Mouse (Mus musculus): ENCODE results near the gene Cidec.

The Cidec gene

GRCm38 (mm10) chr6:113435664-113436205 is at the start of gene Cidec:
Cidec (minus strand) TSS chr6:113435760.
- in situ Hi-C loops (cut with MseI, MboI): loop anchor here in 1 of 2 experiments (5.0 kb wide), 1 partner anchor 42 kb away; no protein-coding TSS in a partner anchor

DNA sequence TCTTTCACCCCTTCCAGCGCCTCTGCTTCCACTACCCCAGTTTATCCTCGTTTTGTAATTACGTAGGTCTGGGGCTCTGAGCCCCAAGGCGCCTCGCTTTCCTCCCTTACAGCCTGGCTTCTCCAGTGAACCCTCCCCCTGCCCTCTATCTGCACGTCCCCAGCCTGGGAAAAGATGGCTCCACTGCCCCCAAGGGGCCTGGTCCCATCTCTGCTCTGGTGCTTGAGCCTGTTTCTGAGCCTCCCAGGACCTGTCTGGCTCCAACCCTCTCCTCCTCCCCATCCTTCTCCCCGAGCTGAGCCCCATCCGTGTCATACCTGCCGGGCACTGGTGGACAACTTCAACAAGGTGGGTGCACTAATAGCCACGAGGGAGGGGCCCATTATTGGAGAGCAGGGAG is 48.2 kb upstream of the Cidec start:
- in situ Hi-C loops (cut with MseI, MboI): no loop called here

DNA sequence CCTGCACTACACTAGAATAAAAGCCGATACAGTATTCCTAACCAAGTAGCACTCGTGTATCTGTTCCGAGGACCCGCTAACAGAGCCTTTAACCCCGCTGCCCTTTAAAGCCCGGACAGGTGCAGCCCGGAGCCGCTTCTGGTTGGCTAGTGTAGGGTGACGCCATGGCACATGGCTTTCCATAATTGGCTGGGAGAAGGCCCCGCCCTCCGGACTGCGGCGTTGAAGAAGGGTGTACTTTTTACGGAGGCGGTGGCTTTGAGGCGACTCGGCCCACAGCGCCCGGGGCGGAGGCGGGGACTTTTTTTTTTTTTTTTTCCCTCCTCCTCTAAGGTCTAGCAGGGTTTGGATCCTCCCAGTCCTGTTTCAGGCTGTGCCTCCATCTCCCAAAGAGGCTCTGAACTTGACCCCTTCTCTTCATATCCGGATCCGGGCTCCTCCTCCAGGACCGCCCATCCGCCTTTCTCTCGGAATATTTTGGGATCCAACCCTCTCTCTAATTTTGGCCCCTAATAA is 47.6 kb upstream of the Cidec start, which contains the start of gene Creld1:
TSS of gene Creld1 (plus strand) at position 198 of the 516 bp plus-strand sequence.
- in situ Hi-C loops (cut with MseI, MboI): no loop called here

- in situ Hi-C loops (cut with MseI, MboI): no loop called here
Observed at GRCm38 (mm10) chr6:113482477-113483099, 47.0 kb upstream of the Cidec start.

GRCm38 (mm10) chr6:113480555-113481373 is 45.2 kb upstream of the Cidec start:
- in situ Hi-C loops (cut with MseI, MboI): no loop called here

DNA sequence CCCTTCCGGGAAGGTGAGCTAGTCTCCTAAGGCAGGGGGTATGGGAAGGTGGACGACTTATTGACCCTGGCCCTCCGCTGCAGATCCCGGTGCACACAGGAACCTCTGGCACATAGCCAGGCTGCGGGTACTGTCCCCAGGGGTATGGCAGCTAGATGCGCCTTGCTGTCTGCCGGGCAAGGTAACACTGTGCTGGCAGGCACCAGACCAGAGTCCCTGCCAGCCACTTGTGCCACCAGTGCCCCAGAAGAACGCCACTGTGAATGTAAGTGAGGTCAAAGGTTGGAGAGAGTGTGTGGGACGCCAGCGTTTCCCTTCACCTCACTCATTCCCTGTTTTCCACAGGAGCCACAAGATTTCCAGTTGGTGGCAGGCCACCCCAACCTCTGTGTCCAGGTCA is 43.3 kb upstream of the Cidec start:
- in situ Hi-C loops (cut with MseI, MboI): loop anchor here in 1 of 2 experiments (5.0 kb wide), 1 partner anchor 42 kb away; the partner anchor contains the start of gene Cidec

- in situ Hi-C loops (cut with MseI, MboI): loop anchor here in 1 of 2 experiments (5.0 kb wide), 1 partner anchor 40 kb away; the partner anchor contains the start of gene Cidec
Observed at GRCm38 (mm10) chr6:113477353-113477752, 41.8 kb upstream of the Cidec start.

DNA sequence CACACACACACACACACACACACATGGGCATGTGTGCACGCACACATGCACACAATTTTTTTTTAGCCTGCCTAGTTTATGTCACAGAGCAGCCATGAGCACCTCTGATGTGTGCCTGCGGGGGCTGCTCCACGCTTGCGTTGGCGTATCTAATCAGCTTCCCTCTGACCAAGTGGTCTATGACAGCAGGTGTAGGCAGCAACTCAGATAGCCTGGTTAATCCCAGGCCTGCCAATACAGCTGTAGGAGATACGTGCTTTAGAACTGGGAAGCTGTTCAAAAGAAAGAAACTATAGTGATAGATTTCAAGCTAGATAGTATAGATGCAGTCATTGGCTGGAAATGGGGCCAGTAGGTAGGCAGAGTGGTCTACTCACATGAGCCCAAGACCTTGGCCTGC is 38.2 kb upstream of the Cidec start:
- in situ Hi-C loops (cut with MseI, MboI): no loop called here

- in situ Hi-C loops (cut with MseI, MboI): no loop called here
Observed at GRCm38 (mm10) chr6:113473246-113473645, 37.7 kb upstream of the Cidec start.

GRCm38 (mm10) chr6:113472061-113472460 is 36.5 kb upstream of the Cidec start:
- in situ Hi-C loops (cut with MseI, MboI): no loop called here

GRCm38 (mm10) chr6:113471297-113471936 is 35.9 kb upstream of the Cidec start, which contains the start of gene Il17rc:
Il17rc (plus strand) TSS chr6:113471427.
- in situ Hi-C loops (cut with MseI, MboI): no loop called here

- in situ Hi-C loops (cut with MseI, MboI): no loop called here
Observed at GRCm38 (mm10) chr6:113469432-113469831, 33.9 kb upstream of the Cidec start.

GRCm38 (mm10) chr6:113469021-113469420 is 33.5 kb upstream of the Cidec start:
- in situ Hi-C loops (cut with MseI, MboI): no loop called here

GRCm38 (mm10) chr6:113468512-113468911 is 33.0 kb upstream of the Cidec start:
- in situ Hi-C loops (cut with MseI, MboI): no loop called here

- in situ Hi-C loops (cut with MseI, MboI): no loop called here
Observed at GRCm38 (mm10) chr6:113465602-113466001, 30.0 kb upstream of the Cidec start.

- in situ Hi-C loops (cut with MseI, MboI): no loop called here
Observed at GRCm38 (mm10) chr6:113464040-113464439, 28.5 kb upstream of the Cidec start.

- in situ Hi-C loops (cut with MseI, MboI): no loop called here
Observed at GRCm38 (mm10) chr6:113458635-113459034, 23.1 kb upstream of the Cidec start.

GRCm38 (mm10) chr6:113457952-113458534 is 22.5 kb upstream of the Cidec start, which contains the start of gene Il17re:
Il17re (plus strand) TSS chr6:113458484.
- in situ Hi-C loops (cut with MseI, MboI): no loop called here

- in situ Hi-C loops (cut with MseI, MboI): no loop called here
Observed at GRCm38 (mm10) chr6:113455007-113455406, 19.4 kb upstream of the Cidec start.

DNA sequence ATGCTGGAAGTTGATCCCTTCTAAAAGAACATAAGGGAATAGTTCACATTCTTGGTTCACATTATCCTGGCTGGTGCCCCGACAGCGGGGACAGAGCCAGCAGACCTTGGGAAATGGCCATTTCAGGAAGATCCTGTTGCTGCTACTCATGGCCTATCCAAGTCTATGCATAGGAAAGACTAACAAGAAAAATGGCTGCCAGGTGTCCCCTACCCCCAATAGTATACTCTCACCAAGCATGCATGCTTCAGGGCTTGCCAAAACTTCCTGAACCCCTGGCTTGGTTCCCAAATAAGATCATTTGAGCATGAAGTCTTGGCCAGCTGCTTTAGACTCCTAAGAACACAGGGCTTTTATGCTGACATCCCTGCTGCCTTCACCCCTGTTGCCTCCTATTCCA is 16.3 kb upstream of the Cidec start:
- in situ Hi-C loops (cut with MseI, MboI): no loop called here

DNA sequence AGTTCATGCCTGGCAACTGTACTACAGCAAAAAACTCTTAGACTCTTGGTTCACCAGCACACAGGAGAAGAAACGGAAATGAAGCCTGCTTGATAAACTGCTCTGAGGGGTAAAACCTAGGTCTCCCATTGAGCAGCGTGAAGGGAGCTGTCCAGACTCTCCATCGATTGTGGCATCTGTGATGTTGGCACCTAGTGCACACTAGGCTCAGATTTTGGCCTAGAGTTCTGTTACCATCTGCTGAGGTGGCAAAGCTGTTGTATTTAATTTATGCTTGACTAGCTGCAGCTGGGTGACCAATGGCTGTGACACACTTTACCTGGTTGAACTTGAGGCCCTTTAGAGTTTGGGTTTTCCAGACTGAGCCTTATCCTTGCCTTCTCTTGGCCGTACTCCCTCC is 12.1 kb upstream of the Cidec start:
- in situ Hi-C loops (cut with MseI, MboI): no loop called here

Measured in mouse trophoblast stem cell (cell line).